Mouse (Mus musculus) megakaryocyte-erythroid progenitor cell, adult 5-6 weeks (primary cell): ENCODE results near the gene Ccdc92b. TPM values are rescaled to one million over a fixed set of nuclear protein-coding genes. Genes with fewer than 3 reads are reported as not detected.

Experiments used
- ATAC-seq: replicated peaks from 2 replicates; pipeline ENCODE4 v1.8.0; 2016; ENCODE audit warnings: mild to moderate bottlenecking, inconsistent platforms; ENCODE audit not compliant: severe bottlenecking, poor library complexity, low FRiP score, low TSS enrichment
- total RNA-seq, 2 experiments: library from RNA; stranded (forward) in 1 of 2; stranded (reverse) in 1 of 2; fragments of 200-1000, 215-1000 nt in 1 of 2; fragments of >200 nt in 1 of 2; fragmentation: Nextera tagmentation in 1 of 2; gene quantifications; 2 replicates each; pipeline ENCODE4 v1.2.3; 2014 to 2017

Gene Ccdc92b
- total RNA-seq, 2 experiments from 2014 or later, result 0.66 TPM; not detected in 1

- peak; percentile 88 for ATAC-seq
Measured at GRCm38 (mm10) chr11:74649095-74649646, 29.8 kb downstream of the Ccdc92b start, which contains the start of gene Cluh. Gene Cluh, plus strand, starts transcription at chr11:74649495.

- ATAC-seq, result peak; percentile 62
Measured at GRCm38 (mm10) chr11:74649647-74650551, 30.5 kb downstream of the Ccdc92b start.

GRCm38 (mm10) chr11:74650576-74651100 lies 31.2 kb downstream of the Ccdc92b start:
- ATAC-seq, result no peak

- ATAC-seq, result no peak
Measured at GRCm38 (mm10) chr11:74652791-74653191, 33.4 kb downstream of the Ccdc92b start.

GRCm38 (mm10) chr11:74653385-74653784 lies 34.0 kb downstream of the Ccdc92b start:
- no peak for ATAC-seq

- ATAC-seq, result no peak
Measured at GRCm38 (mm10) chr11:74655941-74656340, 36.5 kb downstream of the Ccdc92b start.

GRCm38 (mm10) chr11:74660336-74660735 lies 40.9 kb downstream of the Ccdc92b start:
- no peak for ATAC-seq

GRCm38 (mm10) chr11:74661641-74662040 lies 42.2 kb downstream of the Ccdc92b start:
- ATAC-seq, result no peak

- no peak for ATAC-seq
Measured at GRCm38 (mm10) chr11:74662221-74662620, 42.8 kb downstream of the Ccdc92b start.

- ATAC-seq, result no peak
Measured at GRCm38 (mm10) chr11:74664279-74664678, 44.9 kb downstream of the Ccdc92b start.

GRCm38 (mm10) chr11:74664906-74665305 lies 45.5 kb downstream of the Ccdc92b start:
- ATAC-seq, result no peak

GRCm38 (mm10) chr11:74665631-74666283 lies 46.4 kb downstream of the Ccdc92b start:
- no peak for ATAC-seq

GRCm38 (mm10) chr11:74666284-74666652 lies 46.9 kb downstream of the Ccdc92b start:
- ATAC-seq, result no peak

- ATAC-seq, result no peak
Measured at GRCm38 (mm10) chr11:74666776-74667581, 47.6 kb downstream of the Ccdc92b start.

- no peak for ATAC-seq
Measured at GRCm38 (mm10) chr11:74667582-74668010, 48.2 kb downstream of the Ccdc92b start.

- ATAC-seq, result no peak
Measured at GRCm38 (mm10) chr11:74668466-74668865, 49.1 kb downstream of the Ccdc92b start.

GRCm38 (mm10) chr11:74668971-74669370 lies 49.6 kb downstream of the Ccdc92b start:
- no peak for ATAC-seq

- ATAC-seq, result no peak
Measured at GRCm38 (mm10) chr11:74670151-74670550, 50.7 kb downstream of the Ccdc92b start.

GRCm38 (mm10) chr11:74671013-74671412 lies 51.6 kb downstream of the Ccdc92b start:
- ATAC-seq, result no peak
